16 mouse cellular contexts compared by ENCODE assay signal in genomic region chr1:131228225-131228624, GRCm38 (mm10). TPM values are rescaled to one million over a fixed set of nuclear protein-coding genes. Genes with fewer than 3 reads are reported as not detected.
DNase-seq lines count a peak whose midpoint lies in the region; ATAC-seq and TF ChIP-seq lines count a peak whose summit lies in the region.
"Had no signal": no experiment of that assay in that cellular context is flagged by ENCODE, and none has a peak within 500 bp of the region (broad histone marks: within the 10 kb centered on the region; RNA-seq: fewer than 3 reads in every experiment).

No protein-coding gene starts in this region.

- no peaks in the 10 kb centered on the region for H3K36me3 ChIP-seq in heart, adult 2 months (ENCODE audit: control insufficient read depth, insufficient read depth, low read length)
- no peaks in the 10 kb centered on the region for H3K36me3 ChIP-seq in kidney, adult 2 months (ENCODE audit: control insufficient read depth, insufficient read depth, low read length)
- no peaks in the 10 kb centered on the region for H3K36me3 ChIP-seq in kidney, embryonic 16.5 days (ENCODE audit: insufficient read depth, low read length)
- no peaks in the 10 kb centered on the region for H3K36me3 ChIP-seq in stomach, postnatal 0 days (ENCODE audit: control insufficient read depth, insufficient read depth, low read length)
- H3K36me3 ChIP-seq: hindbrain, embryonic 15.5 days; liver, embryonic 15.5 days; neural tube, embryonic 13.5 days had no signal

- no peaks in the 10 kb centered on the region for H3K4me1 ChIP-seq in heart, adult 2 months (ENCODE audit: control insufficient read depth, insufficient read depth, low read length)
- H3K4me1 ChIP-seq in kidney, adult 2 months (ENCODE audit: control insufficient read depth, insufficient read depth, low read length) = no peaks in the 10 kb centered on the region
- peaks cover 7% of the 10 kb centered on the region for H3K4me1 ChIP-seq in kidney, embryonic 16.5 days (ENCODE audit: insufficient read depth, low read length)
- H3K4me1 ChIP-seq in stomach, postnatal 0 days (replicated peaks; ENCODE audit: control insufficient read depth, insufficient read depth) = no peaks in the 10 kb centered on the region
- H3K4me1 ChIP-seq: liver, embryonic 15.5 days; neural tube, embryonic 13.5 days had no signal

- no peaks in the 10 kb centered on the region for H3K79me2 ChIP-seq in heart, adult 2 months (replicated peaks; ENCODE audit: control insufficient read depth, insufficient read depth, low read length)

- H3K27ac ChIP-seq in heart, adult 2 months = no peak overlapping the region
- H3K27ac ChIP-seq in kidney, adult 2 months (ENCODE audit: insufficient read depth, low read depth, low read length) = no peak overlapping the region
- H3K27ac ChIP-seq in kidney, embryonic 16.5 days (ENCODE audit: low read length) = no peak overlapping the region
- H3K27ac ChIP-seq in stomach, postnatal 0 days (replicated peaks) = peak overlapping the region; percentile 49; the same call in 1 of the 2 replicates
- H3K27ac ChIP-seq: hindbrain, embryonic 15.5 days; liver, embryonic 15.5 days; neural tube, embryonic 13.5 days had no signal

- 45% methylated on average over 7 of the region's 7 CpGs for WGBS in heart, adult 2 months
- WGBS in kidney, adult 2 months = 51% methylated on average over 7 of the region's 7 CpGs
- WGBS in kidney, embryonic 16.5 days = 43% methylated on average over 7 of the region's 7 CpGs
- 31% methylated on average over 7 of the region's 7 CpGs for WGBS in stomach, postnatal 0 days

- H3K9me3 ChIP-seq in kidney, embryonic 16.5 days (ENCODE audit: low read length) = no peaks in the 10 kb centered on the region
- H3K9me3 ChIP-seq in stomach, postnatal 0 days (ENCODE audit: control insufficient read depth, low read length) = no peaks in the 10 kb centered on the region
- H3K9me3 ChIP-seq: hindbrain, embryonic 15.5 days; liver, embryonic 15.5 days; neural tube, embryonic 13.5 days had no signal

- TF ChIP-seq POLR2A in heart, adult 2 months (IDR thresholded peaks at IDR 0.05; ENCODE audit: insufficient read depth, low read depth, low read length) = no peak
- TF ChIP-seq POLR2A in kidney, adult 2 months (IDR thresholded peaks at IDR 0.05; ENCODE audit: low read depth, low read length) = no peak

- H3K9ac ChIP-seq in heart, adult 2 months (ENCODE audit: low read depth, low read length) = no peak overlapping the region
- H3K9ac ChIP-seq in kidney, embryonic 16.5 days (replicated peaks; ENCODE audit: low read length) = no peak overlapping the region
- H3K9ac ChIP-seq in stomach, postnatal 0 days (ENCODE audit: low read length) = no peak overlapping the region
- H3K9ac ChIP-seq: hindbrain, embryonic 15.5 days; liver, embryonic 15.5 days; neural tube, embryonic 13.5 days had no signal

- no peak overlapping the region for H3K4me3 ChIP-seq in heart, adult 2 months
- no peak overlapping the region for H3K4me3 ChIP-seq in kidney, adult 2 months (ENCODE audit: insufficient read depth, low read depth, low read length)
- no peak overlapping the region for H3K4me3 ChIP-seq in kidney, embryonic 16.5 days (ENCODE audit: low read length)
- H3K4me3 ChIP-seq in stomach, postnatal 0 days (ENCODE audit: low read depth, low read length) = no peak overlapping the region
- H3K4me3 ChIP-seq: hindbrain, embryonic 15.5 days; liver, embryonic 15.5 days; neural tube, embryonic 13.5 days had no signal

- intact Hi-C loops in heart, adult 2 months (cut with DNase I) = no loop called here

- peak; percentile 26 for TF ChIP-seq CTCF in heart, adult 2 months (IDR thresholded peaks at IDR 0.05)
- peak; percentile 50 for TF ChIP-seq CTCF in kidney, adult 2 months (conservative IDR thresholded peaks at IDR 0.05; ENCODE audit: insufficient read depth, insufficient read length, low read depth, low read length)
- TF ChIP-seq CTCF in stomach, postnatal 0 days (IDR thresholded peaks at IDR 0.05; ENCODE audit: low read depth) = peak; percentile 71

- no peaks in the 10 kb centered on the region for H3K27me3 ChIP-seq in heart, adult 2 months (ENCODE audit: control insufficient read depth, insufficient read depth, low read length)
- H3K27me3 ChIP-seq in kidney, adult 2 months (replicated peaks; ENCODE audit: control insufficient read depth, insufficient read depth, low read length) = no peaks in the 10 kb centered on the region
- H3K27me3 ChIP-seq in kidney, embryonic 16.5 days (ENCODE audit: insufficient read depth, low read length) = no peaks in the 10 kb centered on the region
- no peaks in the 10 kb centered on the region for H3K27me3 ChIP-seq in stomach, postnatal 0 days (ENCODE audit: control insufficient read depth, insufficient read depth, low read length)
- H3K27me3 ChIP-seq: hindbrain, embryonic 15.5 days; neural tube, embryonic 13.5 days had no signal

- no peak for TF ChIP-seq EP300 in heart, adult 2 months (IDR thresholded peaks at IDR 0.05; ENCODE audit: insufficient read depth, low read depth, low read length)
- TF ChIP-seq EP300 in stomach, postnatal 0 days (optimal IDR thresholded peaks at IDR 0.05) = no peak

- no peak overlapping the region for H3K4me2 ChIP-seq in kidney, embryonic 16.5 days (replicated peaks; ENCODE audit: low read depth, low read length)
- no peak overlapping the region for H3K4me2 ChIP-seq in stomach, postnatal 0 days (replicated peaks; ENCODE audit: low read depth)
- H3K4me2 ChIP-seq: hindbrain, embryonic 15.5 days; liver, embryonic 15.5 days; neural tube, embryonic 13.5 days had no signal

- ATAC-seq in kidney, embryonic 16.5 days (ENCODE audit: low FRiP score, low TSS enrichment) = no peak
- ATAC-seq in stomach, postnatal 0 days (ENCODE audit: low FRiP score, low TSS enrichment) = peak; percentile 69

- no peak for DNase-seq in heart, adult 2 months
- no peak for DNase-seq in heart, adult 9 months (ENCODE audit: low spot score in 2 of 2)
- no peak for DNase-seq in kidney, adult 2 months
- DNase-seq in urinary bladder, postnatal 14 days (ENCODE audit: low spot score) = peak; percentile 52
- DNase-seq in urinary bladder, postnatal 4 days (ENCODE audit: low spot score in 2 of 2) = no peak
- DNase-seq in stomach, postnatal 0 days (ENCODE audit: low spot score) = peak; percentile 27
- no peak for DNase-seq in right cerebral cortex, adult 2 months (ENCODE audit: low spot score in 2 of 2)
- DNase-seq: adrenal gland, postnatal 10 days; cerebellum, adult 11 months; embryo, embryonic 11 days; kidney, postnatal 36 days; thymus, postnatal 25 days had no signal

RNA-seq across cellular contexts. Expression of gene Rassf5, which starts 16.8 kb away (rescaled TPM):
- 1 to 10 TPM; 1.7 to 2.3 TPM for total RNA-seq in heart, adult 2 months (2021)
- polyA plus RNA-seq in heart, adult 2 months (2012; rRNA removed) = 1.6 and 2.0 TPM in 2 replicates
- 3.8 and 5.7 TPM in 2 replicates for polyA plus RNA-seq in kidney, adult 2 months (2012; rRNA removed)
- polyA plus RNA-seq in kidney, embryonic 16.5 days (2015; fragmentation: Nextera tagmentation; extraction: Ambion mirVana) = 2.6 and 3.1 TPM in 2 replicates
- 7.9 and 8.6 TPM in 2 replicates for polyA plus RNA-seq in stomach, postnatal 0 days (2015; fragmentation: Nextera tagmentation; extraction: Ambion mirVana)

RNA-seq across cellular contexts. Expression of gene Ikbke, which starts 51.2 kb away (rescaled TPM):
- total RNA-seq in heart, adult 2 months (2021) = 1 to 10 TPM; 1.5 TPM
- polyA plus RNA-seq in heart, adult 2 months (2012; rRNA removed) = 3.4 and 4.7 TPM in 2 replicates
- 7.6 and 10.5 TPM in 2 replicates for polyA plus RNA-seq in kidney, adult 2 months (2012; rRNA removed)
- polyA plus RNA-seq in kidney, embryonic 16.5 days (2015; fragmentation: Nextera tagmentation; extraction: Ambion mirVana) = 4.8 and 5.5 TPM in 2 replicates
- 4.5 and 5.7 TPM in 2 replicates for polyA plus RNA-seq in stomach, postnatal 0 days (2015; fragmentation: Nextera tagmentation; extraction: Ambion mirVana)

Comparison
In these comparisons a context has a peak if more than half of its experiments do, and no peak if none do; other contexts are left out.
1. DNase-seq: peak in urinary bladder, postnatal 14 days (single experiment) and stomach, postnatal 0 days (single experiment); none in heart, adult 2 months (0 of 2), heart, adult 9 months (0 of 2), kidney, adult 2 months (single experiment), urinary bladder, postnatal 4 days (0 of 2) and right cerebral cortex, adult 2 months (0 of 2).
2. Peak in every context shown above with its lines, with median percentiles within 50 percentile points of each other: CTCF ChIP-seq.